Mouse (Mus musculus) C2C12 (cell line): ENCODE results near the gene Il2rb.

Experiments
- CEBPB ChIP-seq: IDR thresholded peaks from one replicate; pipeline ENCODE4 v1.6.1; 2011; ENCODE audit warnings: low read depth, mild to moderate bottlenecking, control low read depth, moderate library complexity
- CTCF ChIP-seq: IDR thresholded peaks from one replicate; pipeline ENCODE4 v1.5.1; 2011; ENCODE audit not compliant: control insufficient read depth, insufficient read depth, insufficient read length
- FOSL1 ChIP-seq: IDR thresholded peaks from one replicate; pipeline ENCODE4 v1.8.0; 2011; ENCODE audit warnings: mild to moderate bottlenecking, low read length; ENCODE audit not compliant: poor library complexity, insufficient read depth, severe bottlenecking
- MAX ChIP-seq: IDR thresholded peaks from one replicate; pipeline ENCODE4 v1.6.1; 2011; ENCODE audit warnings: mild to moderate bottlenecking, control low read depth
- MYOG ChIP-seq: IDR thresholded peaks from one replicate; pipeline ENCODE4 v1.6.1; 2011; ENCODE audit not compliant: control insufficient read depth, insufficient read length; ENCODE audit errors: extremely low read depth
- USF1 ChIP-seq: IDR thresholded peaks from one replicate; pipeline ENCODE4 v1.6.1; 2011; ENCODE audit warnings: low read depth, mild to moderate bottlenecking, control low read depth, moderate library complexity

GRCm38 (mm10) chr15:78442231-78442630 lies 52.8 kb downstream of the Il2rb start:
- no peak for TF ChIP-seq CTCF
- no peak for TF ChIP-seq MAX
- no peak for TF ChIP-seq USF1
- TF ChIP-seq MYOG, result no peak
- TF ChIP-seq CEBPB, result no peak
- TF ChIP-seq FOSL1, result no peak
